15 mouse cellular contexts compared by ENCODE assay signal in genomic region chr4:88761776-88762175, GRCm38 (mm10). TPM values are rescaled to one million over a fixed set of nuclear protein-coding genes. Genes with fewer than 3 reads are reported as not detected.
DNase-seq lines count a peak whose midpoint lies in the region; TF ChIP-seq lines count a peak whose summit lies in the region.
"Not testable (repeated sequence)": the region's sequence is repeated elsewhere in the genome, so short reads cannot be mapped to it uniquely, and the experiment has no call there.
"Had no signal": no experiment of that assay in that cellular context is flagged by ENCODE, and none has a peak within 500 bp of the region (broad histone marks: within the 10 kb centered on the region; RNA-seq: fewer than 3 reads in every experiment).

No protein-coding gene starts in this region.

- WGBS in kidney, adult 2 months: 62% methylated on average over 6 of the region's 8 CpGs

- not testable (repeated sequence) for TF ChIP-seq CTCF in kidney, adult 2 months (conservative IDR thresholded peaks at IDR 0.05; ENCODE audit: insufficient read depth, insufficient read length, low read depth, low read length)

- not testable (repeated sequence) for H3K4me1 ChIP-seq in kidney, adult 2 months (ENCODE audit: control insufficient read depth, insufficient read depth, low read length)

- not testable (repeated sequence) for H3K27me3 ChIP-seq in kidney, adult 2 months (replicated peaks; ENCODE audit: control insufficient read depth, insufficient read depth, low read length)

- not testable (repeated sequence) for H3K36me3 ChIP-seq in kidney, adult 2 months (ENCODE audit: control insufficient read depth, insufficient read depth, low read length)

- H3K4me3 ChIP-seq in kidney, adult 2 months (ENCODE audit: insufficient read depth, low read depth, low read length): not testable (repeated sequence)

- DNase-seq in T-cell, adult 2 months (ENCODE audit: low spot score): peak; percentile 75
- peak; percentile 89 for DNase-seq in cerebellum, adult 9-11 months
- peak; percentile 66 for DNase-seq in gastrocnemius, postnatal 25 days
- peak; percentile 60 for DNase-seq in kidney, adult 2 months
- peak; percentile 68 to 83 for DNase-seq in layer of hippocampus, postnatal 14 days (ENCODE audit: low spot score in 2 of 2)
- peak; percentile 47 for DNase-seq in lung, postnatal 14 days
- DNase-seq in right cerebral cortex, postnatal 4 days: peak; percentile 65
- DNase-seq in urinary bladder, adult 18-20 months (ENCODE audit: low spot score in 2 of 2): peak; percentile 71 to 75

- H3K27ac ChIP-seq in kidney, adult 2 months (ENCODE audit: insufficient read depth, low read depth, low read length): not testable (repeated sequence)

- TF ChIP-seq POLR2A in kidney, adult 2 months (IDR thresholded peaks at IDR 0.05; ENCODE audit: low read depth, low read length): not testable (repeated sequence)

RNA-seq across cellular contexts. Expression of gene Gm13283, which starts 1.9 kb away (rescaled TPM):
- total RNA-seq in gastrocnemius, postnatal 25 days (2021): not detected
- 0.10 TPM in 1 of 2 replicates, not detected in the other for polyA plus RNA-seq in kidney, adult 2 months (2012; rRNA removed)
- total RNA-seq in layer of hippocampus, postnatal 14 days (2021): not detected
- polyA plus RNA-seq: forebrain, embryonic 15.5 days; hindbrain, embryonic 10.5 days; liver, postnatal 0 days; midbrain, embryonic 14.5 days; testis, adult 2 months had no signal

RNA-seq across cellular contexts. Expression of gene Gm13271, which starts 7.1 kb away (rescaled TPM):
- not detected for total RNA-seq in gastrocnemius, postnatal 25 days (2021)
- not detected in 2 replicates for polyA plus RNA-seq in kidney, adult 2 months (2012; rRNA removed)
- total RNA-seq in layer of hippocampus, postnatal 14 days (2021): not detected
- polyA plus RNA-seq: embryonic facial prominence, embryonic 12.5 days; forebrain, embryonic 15.5 days; hindbrain, embryonic 10.5 days; kidney, embryonic 16.5 days; liver, postnatal 0 days; midbrain, embryonic 14.5 days; testis, adult 2 months had no signal

RNA-seq across cellular contexts. Expression of gene Gm13290, which starts 11.9 kb away (rescaled TPM):
- total RNA-seq in gastrocnemius, postnatal 25 days (2021): not detected
- not detected in 2 replicates for polyA plus RNA-seq in kidney, adult 2 months (2012; rRNA removed)
- not detected for total RNA-seq in layer of hippocampus, postnatal 14 days (2021)
- polyA plus RNA-seq: forebrain, embryonic 15.5 days; kidney, embryonic 16.5 days; liver, postnatal 0 days; midbrain, embryonic 14.5 days; testis, adult 2 months had no signal

RNA-seq across cellular contexts. Expression of gene Gm13289, which starts 14.9 kb away (rescaled TPM):
- not detected for total RNA-seq in gastrocnemius, postnatal 25 days (2021)
- not detected in 2 replicates for polyA plus RNA-seq in kidney, adult 2 months (2012; rRNA removed)
- total RNA-seq in layer of hippocampus, postnatal 14 days (2021): not detected
- polyA plus RNA-seq: embryonic facial prominence, embryonic 12.5 days; forebrain, embryonic 15.5 days; hindbrain, embryonic 10.5 days; kidney, embryonic 16.5 days; liver, postnatal 0 days; midbrain, embryonic 14.5 days; testis, adult 2 months had no signal

RNA-seq across cellular contexts. Expression of gene Gm13272, which starts 17.9 kb away (rescaled TPM):
- not detected for total RNA-seq in gastrocnemius, postnatal 25 days (2021)
- polyA plus RNA-seq in kidney, adult 2 months (2012; rRNA removed): not detected in 2 replicates
- not detected for total RNA-seq in layer of hippocampus, postnatal 14 days (2021)
- polyA plus RNA-seq: embryonic facial prominence, embryonic 12.5 days; forebrain, embryonic 15.5 days; hindbrain, embryonic 10.5 days; kidney, embryonic 16.5 days; liver, postnatal 0 days; midbrain, embryonic 14.5 days; testis, adult 2 months had no signal
